Mouse (Mus musculus) layer of hippocampus, adult 8-10 months (tissue): ENCODE data around the gene Eef2k. TPM values are rescaled to one million over a fixed set of nuclear protein-coding genes. Genes with fewer than 3 reads are reported as not detected.

Source experiments
- DNase-seq, 2 experiments: peaks; one replicate each; pipeline ENCODE4 v3.0.0; 2022; ENCODE audit warnings: low spot score in 2 of 2
- total RNA-seq, 4 experiments: library from RNA; stranded (reverse); gene quantifications; 2 replicates each; pipeline ENCODE4 v1.2.4; 2022

Gene Eef2k
- 10 to 100 TPM; 28.4 to 35.9 (median 32.0) TPM for total RNA-seq

GRCm38 (mm10) chr7:120842345-120843036 is at the start of gene Eef2k:
TSS of gene Eef2k (plus strand) at chr7:120842831.
- peak; percentile 81 to 83 for DNase-seq

- no peak for DNase-seq
Observed at GRCm38 (mm10) chr7:120795544-120795943, 47.1 kb upstream of the Eef2k start.

- DNase-seq, result no peak
Observed at GRCm38 (mm10) chr7:120796369-120796768, 46.3 kb upstream of the Eef2k start.

GRCm38 (mm10) chr7:120803268-120803667 is 39.4 kb upstream of the Eef2k start:
- no peak for DNase-seq

- DNase-seq, result no peak
Observed at GRCm38 (mm10) chr7:120809705-120810104, 32.9 kb upstream of the Eef2k start.

- no peak for DNase-seq
Observed at GRCm38 (mm10) chr7:120811834-120812415, 30.7 kb upstream of the Eef2k start, which contains the start of gene Gm5737. TSS of gene Gm5737 (plus strand) at chr7:120812365.

GRCm38 (mm10) chr7:120817552-120817951 is 25.1 kb upstream of the Eef2k start:
- no peak for DNase-seq

GRCm38 (mm10) chr7:120819386-120819785 is 23.2 kb upstream of the Eef2k start:
- DNase-seq, result no peak

GRCm38 (mm10) chr7:120823248-120823647 is 19.4 kb upstream of the Eef2k start:
- DNase-seq, result peak in 1 of 2 experiments; percentile 63

- no peak for DNase-seq
Observed at GRCm38 (mm10) chr7:120825097-120825496, 17.5 kb upstream of the Eef2k start.

- no peak for DNase-seq
Observed at GRCm38 (mm10) chr7:120826408-120826807, 16.2 kb upstream of the Eef2k start.

GRCm38 (mm10) chr7:120830431-120831381 is 11.9 kb upstream of the Eef2k start:
- DNase-seq, result no peak

- no peak for DNase-seq
Observed at GRCm38 (mm10) chr7:120834426-120834825, 8.2 kb upstream of the Eef2k start.

GRCm38 (mm10) chr7:120834863-120835372 is 7.7 kb upstream of the Eef2k start:
- DNase-seq, result peak; percentile 53 to 63

- peak; percentile 92 to 99 for DNase-seq
Observed at GRCm38 (mm10) chr7:120835449-120836359, 6.9 kb upstream of the Eef2k start.

- DNase-seq, result no peak
Observed at GRCm38 (mm10) chr7:120836361-120836760, 6.3 kb upstream of the Eef2k start.

GRCm38 (mm10) chr7:120838436-120839160 is 4.0 kb upstream of the Eef2k start:
- DNase-seq, result no peak

GRCm38 (mm10) chr7:120839786-120840185 is 2.8 kb upstream of the Eef2k start:
- DNase-seq, result no peak

- DNase-seq, result peak; percentile 89
Observed at GRCm38 (mm10) chr7:120843037-120843621, 498 bp downstream of the Eef2k start.
